Mouse (Mus musculus) kidney, adult 2 months (tissue): ENCODE measurements at regions not wholly inside any gene's neighbourhood (a gene's known extent, or its start where the extent isn't known, plus 50 kb on each side); places are given as distances from the start of the nearest gene placed in this dataset.

ENCODE experiments used
- CTCF ChIP-seq: fragments of 200-500 bp; conservative IDR thresholded peaks from 2 replicates; pipeline ENCODE4 v1.5.1; 2011; ENCODE audit warnings: low read depth, mild to moderate bottlenecking, control low read depth, low read length, moderate library complexity, mixed read lengths; ENCODE audit not compliant: insufficient read depth, insufficient read length
- POLR2A ChIP-seq: fragments of 200-500 bp; IDR thresholded peaks from one replicate; pipeline ENCODE4 v1.6.1; 2011; ENCODE audit warnings: low read depth, low read length, control low read depth

GRCm38 (mm10) chr3:82249968-82250795 is 104.6 kb upstream of the Gucy1a1 start:
- TF ChIP-seq CTCF (no peak), POLR2A (no peak)
